Mouse (Mus musculus): ENCODE results near the gene Nkx3-2. TPM values are rescaled to one million over a fixed set of nuclear protein-coding genes. Genes with fewer than 3 reads are reported as not detected.

Nkx3-2 gene
- polyA plus RNA-seq, 1 experiment from 2014 or later = 1.4 TPM

- no peak for ATAC-seq
- no peak for TF ChIP-seq CTCF (IDR thresholded peaks at IDR 0.05; ENCODE audit: low read depth)
- Histone ChIP-seq H3K4me3 (ENCODE audit: low read depth, low read length) (no peak overlapping the region), H3K4me2 (replicated peaks; ENCODE audit: low read depth) (peak overlapping the region; percentile 49), H3K9me3 (ENCODE audit: control insufficient read depth) (no peaks in the 10 kb centered on the region), H3K27ac (ENCODE audit: low read depth, low read length) (no peak overlapping the region), H3K27me3 (replicated peaks; ENCODE audit: control insufficient read depth, insufficient read depth, low read length) (peaks cover 59% of the 10 kb centered on the region), H3K36me3 (ENCODE audit: control insufficient read depth, insufficient read depth) (no peaks in the 10 kb centered on the region), H3K4me1 (replicated peaks; ENCODE audit: control insufficient read depth, insufficient read depth, low read length) (no peaks in the 10 kb centered on the region), H3K9ac (ENCODE audit: low read depth, low read length) (no peak overlapping the region)
- WGBS = 11% methylated on average over 17 of the region's 17 CpGs
Measured at GRCm38 (mm10) chr5:41754226-41754775, 10.0 kb downstream of the Nkx3-2 start.

GRCm38 (mm10) chr5:41752721-41753120 is 11.6 kb downstream of the Nkx3-2 start:
- Histone ChIP-seq H3K36me3 (ENCODE audit: control insufficient read depth, insufficient read depth) (no peaks in the 10 kb centered on the region), H3K27ac (ENCODE audit: low read depth, low read length) (no peak overlapping the region), H3K9me3 (ENCODE audit: control insufficient read depth) (no peaks in the 10 kb centered on the region), H3K4me3 (ENCODE audit: low read depth, low read length) (no peak overlapping the region), H3K4me2 (replicated peaks; ENCODE audit: low read depth) (no peak overlapping the region), H3K27me3 (replicated peaks; ENCODE audit: control insufficient read depth, insufficient read depth, low read length) (peaks cover 48% of the 10 kb centered on the region), H3K9ac (ENCODE audit: low read depth, low read length) (no peak overlapping the region), H3K4me1 (replicated peaks; ENCODE audit: control insufficient read depth, insufficient read depth, low read length) (no peaks in the 10 kb centered on the region)
- TF ChIP-seq CTCF (IDR thresholded peaks at IDR 0.05; ENCODE audit: low read depth) = no peak
- no peak for ATAC-seq
- 47% methylated on average over 4 of the region's 4 CpGs for WGBS

GRCm38 (mm10) chr5:41744898-41745780 is 19.2 kb downstream of the Nkx3-2 start:
- Histone ChIP-seq H3K9ac (ENCODE audit: low read depth, low read length) (no peak overlapping the region), H3K27ac (ENCODE audit: low read depth, low read length) (no peak overlapping the region), H3K27me3 (replicated peaks; ENCODE audit: control insufficient read depth, insufficient read depth, low read length) (peaks cover 9% of the 10 kb centered on the region; the same call in 1 of the 2 replicates), H3K9me3 (ENCODE audit: control insufficient read depth) (no peaks in the 10 kb centered on the region), H3K4me1 (replicated peaks; ENCODE audit: control insufficient read depth, insufficient read depth, low read length) (no peaks in the 10 kb centered on the region), H3K4me2 (replicated peaks; ENCODE audit: low read depth) (no peak overlapping the region), H3K36me3 (ENCODE audit: control insufficient read depth, insufficient read depth) (no peaks in the 10 kb centered on the region), H3K4me3 (ENCODE audit: low read depth, low read length) (no peak overlapping the region)
- no peak for TF ChIP-seq CTCF (IDR thresholded peaks at IDR 0.05; ENCODE audit: low read depth)
- 16% methylated on average over 13 of the region's 15 CpGs for WGBS
- ATAC-seq = no peak

GRCm38 (mm10) chr5:41744234-41744633 is 20.1 kb downstream of the Nkx3-2 start:
- no peak overlapping the region for H3K4me2 ChIP-seq (replicated peaks; ENCODE audit: low read depth)
- peaks cover 6% of the 10 kb centered on the region; the same call in 1 of the 2 replicates for H3K27me3 ChIP-seq (replicated peaks; ENCODE audit: control insufficient read depth, insufficient read depth, low read length)
- no peaks in the 10 kb centered on the region for H3K9me3 ChIP-seq (ENCODE audit: control insufficient read depth)
- no peaks in the 10 kb centered on the region for H3K36me3 ChIP-seq (ENCODE audit: control insufficient read depth, insufficient read depth)
- H3K27ac ChIP-seq (ENCODE audit: low read depth, low read length) = no peak overlapping the region
- no peak overlapping the region for H3K4me3 ChIP-seq (ENCODE audit: low read depth, low read length)
- no peaks in the 10 kb centered on the region for H3K4me1 ChIP-seq (replicated peaks; ENCODE audit: control insufficient read depth, insufficient read depth, low read length)
- 15% methylated on average over 7 of the region's 7 CpGs for WGBS
- no peak for ATAC-seq
- H3K9ac ChIP-seq (ENCODE audit: low read depth, low read length) = no peak overlapping the region
- TF ChIP-seq CTCF (IDR thresholded peaks at IDR 0.05; ENCODE audit: low read depth) = no peak

- no peak overlapping the region for H3K4me2 ChIP-seq (replicated peaks; ENCODE audit: low read depth)
- H3K4me3 ChIP-seq (ENCODE audit: low read depth, low read length) = no peak overlapping the region
- H3K27ac ChIP-seq (ENCODE audit: low read depth, low read length) = no peak overlapping the region
- H3K9me3 ChIP-seq (ENCODE audit: control insufficient read depth) = no peaks in the 10 kb centered on the region
- no peak for TF ChIP-seq CTCF (IDR thresholded peaks at IDR 0.05; ENCODE audit: low read depth)
- no peak overlapping the region for H3K9ac ChIP-seq (ENCODE audit: low read depth, low read length)
- WGBS = 58% methylated on average over 6 of the region's 6 CpGs
- no peak for ATAC-seq
- no peaks in the 10 kb centered on the region for H3K27me3 ChIP-seq (replicated peaks; ENCODE audit: control insufficient read depth, insufficient read depth, low read length)
- no peaks in the 10 kb centered on the region for H3K4me1 ChIP-seq (replicated peaks; ENCODE audit: control insufficient read depth, insufficient read depth, low read length)
- H3K36me3 ChIP-seq (ENCODE audit: control insufficient read depth, insufficient read depth) = no peaks in the 10 kb centered on the region
Measured at GRCm38 (mm10) chr5:41738817-41739216, 25.5 kb downstream of the Nkx3-2 start.

GRCm38 (mm10) chr5:41737039-41737438 is 27.3 kb downstream of the Nkx3-2 start:
- TF ChIP-seq CTCF (IDR thresholded peaks at IDR 0.05; ENCODE audit: low read depth) = no peak
- H3K27me3 ChIP-seq (replicated peaks; ENCODE audit: control insufficient read depth, insufficient read depth, low read length) = no peaks in the 10 kb centered on the region
- no peaks in the 10 kb centered on the region for H3K9me3 ChIP-seq (ENCODE audit: control insufficient read depth)
- H3K36me3 ChIP-seq (ENCODE audit: control insufficient read depth, insufficient read depth) = no peaks in the 10 kb centered on the region
- ATAC-seq = no peak
- WGBS = 65% methylated on average over 5 of the region's 5 CpGs
- no peak overlapping the region for H3K9ac ChIP-seq (ENCODE audit: low read depth, low read length)
- no peaks in the 10 kb centered on the region for H3K4me1 ChIP-seq (replicated peaks; ENCODE audit: control insufficient read depth, insufficient read depth, low read length)
- H3K4me3 ChIP-seq (ENCODE audit: low read depth, low read length) = no peak overlapping the region
- H3K4me2 ChIP-seq (replicated peaks; ENCODE audit: low read depth) = no peak overlapping the region
- H3K27ac ChIP-seq (ENCODE audit: low read depth, low read length) = no peak overlapping the region
